18 mouse cellular contexts compared by ENCODE assay signal in the genomic region with DNA sequence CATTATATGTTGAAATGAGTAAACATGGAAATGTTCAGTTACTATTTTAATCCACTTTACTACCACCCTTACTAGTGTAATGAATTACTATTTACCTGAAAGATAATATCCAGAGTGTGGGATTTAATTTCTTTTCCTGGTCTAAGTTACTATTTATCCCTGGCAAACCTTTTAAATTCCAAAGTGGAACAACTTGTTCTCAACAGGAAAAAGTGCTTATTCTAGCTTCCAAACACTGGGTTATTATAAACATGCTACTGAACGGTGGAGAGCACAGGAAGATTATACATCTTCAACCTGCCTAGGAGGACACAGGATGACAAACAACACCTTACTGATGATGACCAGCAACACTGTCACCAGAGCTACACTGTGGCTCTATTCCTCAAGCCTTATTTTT. TPM values are rescaled to one million over a fixed set of nuclear protein-coding genes. Genes with fewer than 3 reads are reported as not detected.
"Had no signal": no experiment of that assay in that cellular context is flagged by ENCODE, and none has a peak within 500 bp of the region (broad histone marks: within the 10 kb centered on the region; RNA-seq: fewer than 3 reads in every experiment).

No protein-coding gene starts in this region.

- H3K4me3 ChIP-seq: neural tube, embryonic 13.5 days; neural tube, embryonic 15.5 days; stomach, embryonic 15.5 days had no signal

- H3K4me1 ChIP-seq: neural tube, embryonic 13.5 days; neural tube, embryonic 15.5 days; stomach, embryonic 15.5 days had no signal

- DNase-seq: retina, postnatal 1 day; right cerebral cortex, adult 18-20 months; right cerebral cortex, postnatal 14 days; right cerebral cortex, postnatal 25 days; right cerebral cortex, postnatal 4 days; spleen, adult 18-20 months; thymus, adult 18-20 months; thymus, adult 2 months; thymus, postnatal 14 days; thymus, postnatal 25 days; thymus, postnatal 36 days; thymus, postnatal 4 days had no signal

- H3K27ac ChIP-seq: neural tube, embryonic 13.5 days; neural tube, embryonic 15.5 days; stomach, embryonic 15.5 days; stomach, postnatal 0 days had no signal

- H3K27me3 ChIP-seq: neural tube, embryonic 13.5 days; neural tube, embryonic 15.5 days; stomach, embryonic 15.5 days had no signal

- H3K36me3 ChIP-seq: neural tube, embryonic 13.5 days; neural tube, embryonic 15.5 days; stomach, embryonic 15.5 days had no signal

RNA-seq across cellular contexts. Expression of a gene that starts 16.5 kb away (rescaled TPM):
- polyA plus RNA-seq: small intestine, adult 2 months; spleen, adult 2 months had no signal
